Mouse (Mus musculus) heart, embryonic 16.5 days (tissue): ENCODE measurements around the gene Glce. TPM values are rescaled to one million over a fixed set of nuclear protein-coding genes. Genes with fewer than 3 reads are reported as not detected.

Experiments
- ATAC-seq: fragments of 200-750 bp; cut with Nextera tagmentation; replicated peaks from 2 replicates; pipeline ENCODE4 v1.8.0; 2017; ENCODE audit warnings: moderate number of reproducible peaks; ENCODE audit not compliant: insufficient read depth, low FRiP score; ENCODE audit errors: extremely low read depth
- H3K27ac ChIP-seq: fragments of 300-500 bp; sonication (generic); 2 replicates; pipeline ENCODE4 v1.5.1; 2014; ENCODE audit warnings: mild to moderate bottlenecking, low read length, control low read depth, moderate library complexity
- H3K27me3 ChIP-seq: fragments of 300-500 bp; sonication (generic); 2 replicates; pipeline ENCODE4 v1.6.1; 2014; ENCODE audit warnings: low read length, mixed read lengths; ENCODE audit not compliant: control insufficient read depth, insufficient read depth
- H3K36me3 ChIP-seq: fragments of 300-500 bp; sonication (generic); 2 replicates; pipeline ENCODE4 v1.6.1; 2014; ENCODE audit not compliant: control insufficient read depth, insufficient read depth
- H3K4me1 ChIP-seq: fragments of 300-500 bp; sonication (generic); 2 replicates; pipeline ENCODE4 v1.6.1; 2014; ENCODE audit warnings: low read length, mixed read lengths; ENCODE audit not compliant: control insufficient read depth, insufficient read depth
- H3K4me2 ChIP-seq: fragments of 300-500 bp; sonication (generic); 2 replicates; pipeline ENCODE4 v1.6.1; 2014; ENCODE audit warnings: low read depth, mild to moderate bottlenecking, control low read depth, low read length
- H3K4me3 ChIP-seq: fragments of 300-500 bp; sonication (generic); 2 replicates; pipeline ENCODE4 v1.5.1; 2014; ENCODE audit warnings: mild to moderate bottlenecking, control low read depth, low read length
- H3K9ac ChIP-seq: fragments of 300-500 bp; sonication (generic); 2 replicates; pipeline ENCODE4 v1.6.1; 2014; ENCODE audit warnings: low read length, control low read depth
- H3K9me3 ChIP-seq: fragments of 300-500 bp; sonication (generic); replicated peaks from 2 replicates; pipeline ENCODE4 v1.6.1; 2016; ENCODE audit warnings: low read length; ENCODE audit not compliant: control insufficient read depth
- WGBS: fragments of 180-500 bp; shearing (Covaris S2); extraction: QIAGEN DNeasy Blood & Tissue Kit; methylation state at CpG from one replicate; pipeline ENCODE4 v1.1.7; 2014; 5-methylcytosine and 5-hydroxymethylcytosine counted together
- polyA plus RNA-seq: library from polyadenylated mRNA; unstranded; fragments of >200 nt; fragmentation: Nextera tagmentation; extraction: Ambion mirVana; gene quantifications from 2 replicates; pipeline ENCODE4 v1.2.1, GENCODE M21; 2015

The Glce gene
- polyA plus RNA-seq, 1 experiment from 2014 or later, result 8.7 TPM

DNA sequence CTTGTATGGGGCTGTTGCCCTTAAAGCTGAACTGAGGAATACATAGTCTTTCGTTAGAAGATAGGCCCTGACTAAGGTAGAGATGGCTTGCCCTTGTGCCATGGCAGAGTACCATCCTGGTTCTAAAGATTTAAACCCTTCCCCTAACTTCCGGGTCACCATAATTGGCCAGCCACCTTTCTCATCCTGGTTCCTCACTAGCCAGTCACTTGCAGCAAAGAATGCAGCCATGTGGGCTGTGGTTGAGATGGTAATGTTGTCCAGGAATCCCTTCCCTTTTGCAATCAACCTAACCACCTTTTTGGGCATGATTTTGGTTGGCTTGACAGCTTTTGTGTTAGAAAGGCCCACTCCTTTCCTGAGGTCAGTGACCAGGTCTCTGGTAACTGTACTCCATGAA is 62.0 kb downstream of the Glce start:
- Histone ChIP-seq H3K9me3 (no peaks in the 10 kb centered on the region), H3K9ac (no peak overlapping the region), H3K4me1 (peaks cover 12% of the 10 kb centered on the region), H3K27ac (no peak overlapping the region), H3K4me2 (peak overlapping the region; percentile 45; the same call in 1 of the 2 replicates), H3K36me3 (no peaks in the 10 kb centered on the region), H3K4me3 (no peak overlapping the region), H3K27me3 (no peaks in the 10 kb centered on the region)
- no peak for ATAC-seq
- WGBS, result 86% methylated on average over 2 of the region's 2 CpGs

DNA sequence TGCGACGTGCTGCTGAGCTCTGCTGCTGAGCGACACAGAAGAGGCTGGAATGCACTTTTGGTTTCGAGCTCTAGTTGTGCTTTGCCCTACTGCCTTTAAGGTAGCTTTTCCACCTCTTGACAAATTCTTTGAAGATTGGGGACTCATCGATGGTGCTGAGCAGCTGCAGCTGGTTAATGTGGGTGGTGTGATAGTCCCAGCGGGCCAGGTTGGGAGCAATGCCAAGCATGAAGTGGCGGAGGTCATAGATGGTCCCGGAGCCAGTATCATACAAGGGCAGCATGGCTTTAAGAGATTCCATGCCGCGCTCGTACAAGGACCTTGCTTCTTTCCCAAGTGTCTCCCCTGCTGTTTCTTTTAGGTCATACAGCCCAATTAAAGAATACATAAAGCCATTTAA is 62.5 kb downstream of the Glce start:
- H3K27ac ChIP-seq, result no peak overlapping the region
- 0 out of 2 replicates have a peak, but pooled peaks have one; percentile 49 for ATAC-seq
- no peak overlapping the region for H3K4me3 ChIP-seq
- peak overlapping the region; percentile 45 for H3K4me2 ChIP-seq
- H3K9ac ChIP-seq, result no peak overlapping the region
- H3K27me3 ChIP-seq, result no peaks in the 10 kb centered on the region
- H3K36me3 ChIP-seq, result no peaks in the 10 kb centered on the region
- 59% methylated on average over 11 of the region's 11 CpGs for WGBS
- H3K4me1 ChIP-seq, result peaks cover 12% of the 10 kb centered on the region
- H3K9me3 ChIP-seq, result no peaks in the 10 kb centered on the region

DNA sequence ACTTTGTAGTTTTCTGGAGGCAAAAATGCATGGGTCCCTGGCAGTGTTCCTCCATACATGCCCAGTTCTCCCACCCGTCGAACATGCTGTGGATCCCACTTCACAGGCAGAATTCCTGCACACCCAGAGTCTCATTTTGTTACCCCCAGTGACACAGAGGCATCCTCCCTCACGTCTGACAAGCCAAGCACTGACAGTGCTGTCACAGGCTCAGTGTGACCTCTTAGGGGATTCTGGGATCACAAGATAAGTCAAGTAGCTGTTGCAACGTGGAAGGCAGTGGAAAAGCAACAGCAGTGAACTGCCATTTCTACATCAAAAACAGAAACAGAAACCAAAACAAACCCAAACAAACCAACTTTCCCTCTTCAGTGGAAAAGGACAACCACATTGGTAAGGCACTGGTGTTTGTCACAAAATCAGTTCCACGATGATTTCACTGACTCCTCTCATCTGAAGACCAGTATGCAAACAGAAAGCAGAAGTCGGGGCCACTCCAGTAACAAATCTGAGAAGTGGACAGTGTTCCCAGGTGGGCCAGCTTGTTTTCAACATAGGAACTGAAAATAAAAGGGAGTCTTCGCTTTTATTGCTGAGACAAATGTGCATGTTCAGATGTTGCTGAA is 64.5 kb downstream of the Glce start:
- Histone ChIP-seq H3K27ac (no peak overlapping the region), H3K27me3 (no peaks in the 10 kb centered on the region), H3K36me3 (no peaks in the 10 kb centered on the region), H3K9me3 (no peaks in the 10 kb centered on the region), H3K9ac (no peak overlapping the region), H3K4me3 (no peak overlapping the region), H3K4me2 (no peak overlapping the region), H3K4me1 (peaks cover 12% of the 10 kb centered on the region)
- no peak for ATAC-seq
- 50% methylated on average over 7 of the region's 7 CpGs for WGBS

DNA sequence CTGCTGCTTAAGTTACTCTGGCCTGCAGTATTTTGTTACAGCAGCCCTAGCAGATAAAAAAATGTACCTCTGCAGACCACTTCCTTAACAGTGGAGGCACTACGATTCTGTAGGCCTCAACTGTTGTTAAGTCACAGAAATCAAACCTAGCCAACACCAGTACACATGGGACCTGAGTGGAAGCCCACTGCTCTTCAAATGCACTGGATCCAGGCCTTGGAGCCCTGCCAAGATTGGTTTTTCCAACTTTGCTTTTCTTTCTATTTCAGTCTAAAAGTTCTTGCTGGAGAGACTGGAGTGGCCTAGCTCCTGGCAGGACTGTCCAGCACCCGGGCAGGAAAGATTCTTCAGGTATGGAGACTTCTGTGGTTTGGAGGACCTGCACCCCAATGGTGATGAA is 66.2 kb downstream of the Glce start:
- Histone ChIP-seq H3K4me2 (no peak overlapping the region), H3K27me3 (no peaks in the 10 kb centered on the region), H3K27ac (no peak overlapping the region), H3K4me1 (peaks cover 12% of the 10 kb centered on the region), H3K36me3 (no peaks in the 10 kb centered on the region), H3K9me3 (no peaks in the 10 kb centered on the region), H3K4me3 (no peak overlapping the region), H3K9ac (no peak overlapping the region)
- 74% methylated on average over 2 of the region's 2 CpGs for WGBS
- ATAC-seq, result no peak

DNA sequence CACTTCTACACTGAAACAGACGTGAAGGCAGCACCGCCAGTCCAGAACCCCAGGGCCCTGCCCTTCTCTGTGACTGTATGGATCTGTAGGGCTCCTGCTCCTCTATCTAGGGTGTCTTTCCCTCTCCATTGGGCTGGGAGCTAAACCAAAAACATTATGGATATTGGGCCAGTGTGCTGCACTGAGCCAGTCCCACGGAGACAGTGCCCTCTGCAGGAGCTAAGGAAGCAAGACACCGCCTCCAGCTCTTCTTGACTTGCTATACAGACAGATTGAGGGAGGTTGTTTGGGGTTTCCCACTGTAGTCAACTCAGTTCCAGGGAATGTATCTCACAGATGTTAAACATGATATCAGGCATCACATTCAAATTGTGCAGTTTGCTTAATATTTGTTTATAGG is 71.7 kb downstream of the Glce start:
- no peaks in the 10 kb centered on the region for H3K4me1 ChIP-seq
- no peak overlapping the region for H3K9ac ChIP-seq
- no peak overlapping the region for H3K4me2 ChIP-seq
- 55% methylated on average over 4 of the region's 4 CpGs for WGBS
- ATAC-seq, result no peak
- H3K9me3 ChIP-seq, result no peaks in the 10 kb centered on the region
- no peaks in the 10 kb centered on the region for H3K36me3 ChIP-seq
- no peak overlapping the region for H3K4me3 ChIP-seq
- H3K27ac ChIP-seq, result no peak overlapping the region
- H3K27me3 ChIP-seq, result no peaks in the 10 kb centered on the region

DNA sequence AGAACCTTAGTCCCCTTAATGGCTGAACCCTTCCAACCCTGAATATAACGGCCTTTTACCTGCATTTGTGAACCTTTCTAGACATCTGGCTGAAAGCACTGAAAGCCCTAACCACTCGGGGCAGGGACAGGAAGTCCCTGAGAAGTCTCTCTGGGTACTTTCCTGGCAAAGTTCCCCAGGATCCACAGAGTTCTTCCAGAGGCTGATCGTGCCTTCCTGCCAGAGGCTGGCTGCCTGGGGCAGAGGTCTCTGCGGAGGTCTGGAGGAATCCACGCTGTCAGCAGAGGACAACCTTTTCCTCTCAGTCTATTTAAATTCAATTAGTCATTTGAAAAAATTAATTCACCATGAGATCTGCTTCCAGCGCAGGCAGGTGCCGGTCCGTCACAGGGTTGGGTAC is 73.3 kb downstream of the Glce start:
- no peaks in the 10 kb centered on the region for H3K27me3 ChIP-seq
- no peaks in the 10 kb centered on the region for H3K9me3 ChIP-seq
- no peaks in the 10 kb centered on the region for H3K36me3 ChIP-seq
- ATAC-seq, result no peak
- no peak overlapping the region for H3K9ac ChIP-seq
- H3K4me2 ChIP-seq, result no peak overlapping the region
- no peak overlapping the region for H3K27ac ChIP-seq
- H3K4me3 ChIP-seq, result no peak overlapping the region
- 61% methylated on average over 8 of the region's 8 CpGs for WGBS
- H3K4me1 ChIP-seq, result no peaks in the 10 kb centered on the region

DNA sequence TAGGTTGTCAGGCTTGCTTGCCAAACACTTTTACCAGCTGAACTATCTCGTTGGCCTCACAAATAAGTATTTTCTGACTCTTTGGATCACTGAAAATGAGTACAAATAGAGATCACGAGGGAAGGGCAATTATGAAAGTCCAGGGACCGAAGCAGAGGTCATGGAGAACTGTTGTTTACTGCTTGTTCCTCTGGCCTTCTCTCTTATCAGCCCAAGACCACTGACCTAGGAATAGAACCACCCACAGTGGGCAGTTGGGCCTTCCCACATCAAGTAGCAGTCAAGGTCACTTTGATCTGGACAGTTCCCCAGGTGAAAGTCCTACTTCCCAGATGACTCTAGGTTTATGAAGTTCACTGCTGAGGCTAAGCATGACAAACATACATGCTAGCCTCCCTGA is 80.3 kb downstream of the Glce start:
- Histone ChIP-seq H3K4me3 (no peak overlapping the region), H3K27ac (no peak overlapping the region), H3K27me3 (no peaks in the 10 kb centered on the region), H3K4me1 (no peaks in the 10 kb centered on the region), H3K9me3 (no peaks in the 10 kb centered on the region), H3K4me2 (no peak overlapping the region), H3K9ac (no peak overlapping the region), H3K36me3 (no peaks in the 10 kb centered on the region)
- ATAC-seq, result no peak
- WGBS, result 83% methylated on average over 3 of the region's 3 CpGs

DNA sequence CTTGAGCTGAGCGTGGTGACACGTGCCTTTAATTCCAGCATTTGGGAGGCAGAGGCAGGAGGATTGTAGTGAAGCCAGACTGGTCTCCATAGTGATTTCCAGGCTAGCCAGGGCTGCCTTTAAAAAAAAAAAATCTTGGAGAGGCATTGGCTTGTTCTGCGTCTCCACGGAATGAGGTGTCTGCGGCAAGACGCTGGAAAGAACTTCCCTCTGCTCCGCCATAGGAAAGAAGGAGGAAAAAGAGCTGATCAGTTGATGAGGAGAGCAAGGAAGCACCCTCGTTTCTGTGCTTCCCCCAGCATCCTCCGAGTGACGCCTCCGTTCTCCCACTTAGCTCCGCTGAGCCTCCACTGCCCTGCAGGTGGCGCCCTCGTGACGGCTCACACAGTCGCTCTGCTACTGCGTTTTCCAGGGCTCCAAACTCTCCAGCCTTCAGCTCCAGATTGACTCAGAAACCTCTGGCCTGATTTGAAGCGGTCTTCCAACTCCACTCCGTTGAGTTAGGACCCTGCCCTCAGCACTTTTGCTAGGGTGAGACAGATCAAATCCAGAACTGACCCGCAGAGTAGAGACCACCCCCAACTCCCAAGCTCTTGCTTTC is 82.3 kb downstream of the Glce start:
- ATAC-seq, result 0 out of 2 replicates have a peak, but pooled peaks have one; percentile 58
- Histone ChIP-seq H3K4me1 (no peaks in the 10 kb centered on the region), H3K9me3 (no peaks in the 10 kb centered on the region), H3K36me3 (no peaks in the 10 kb centered on the region), H3K4me2 (peak overlapping the region; percentile 40), H3K27me3 (no peaks in the 10 kb centered on the region), H3K4me3 (no peak overlapping the region), H3K9ac (no peak overlapping the region), H3K27ac (no peak overlapping the region)
- 7% methylated on average over 20 of the region's 20 CpGs for WGBS

DNA sequence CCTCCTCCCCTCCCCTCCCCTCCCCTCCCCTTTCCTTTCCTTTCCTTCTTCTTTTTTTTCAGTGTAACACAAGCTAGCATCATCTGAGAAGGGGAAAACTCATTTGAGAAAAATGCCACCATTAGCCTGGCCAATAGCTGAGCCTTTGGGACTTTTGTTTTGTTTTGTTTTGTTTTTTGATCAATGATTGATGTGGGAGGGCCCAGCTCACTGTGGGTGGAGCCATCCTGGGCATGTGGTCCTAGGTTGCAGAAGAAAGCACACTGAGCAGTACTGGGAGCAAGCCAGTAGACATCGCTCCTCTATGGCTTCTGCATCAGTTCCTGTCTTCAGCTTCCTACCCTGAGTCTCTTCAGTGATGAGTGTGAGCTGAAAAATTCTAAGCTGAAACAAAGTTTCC is 86.6 kb downstream of the Glce start:
- Histone ChIP-seq H3K4me1 (no peaks in the 10 kb centered on the region), H3K27ac (no peak overlapping the region), H3K9me3 (no peaks in the 10 kb centered on the region), H3K36me3 (no peaks in the 10 kb centered on the region), H3K4me2 (no peak overlapping the region), H3K4me3 (no peak overlapping the region), H3K27me3 (peaks cover under 1% of the 10 kb centered on the region; the same call in 1 of the 2 replicates), H3K9ac (no peak overlapping the region)
- 80% methylated on average over 1 of the region's 1 CpGs for WGBS
- no peak for ATAC-seq
